Mouse (Mus musculus): Measurements from ENCODE around the gene Prkaca. TPM values are rescaled to one million over a fixed set of nuclear protein-coding genes. Genes with fewer than 3 reads are reported as not detected.

Prkaca gene
- polyA plus RNA-seq, 1 experiment from 2014 or later = 81.1 TPM

DNA sequence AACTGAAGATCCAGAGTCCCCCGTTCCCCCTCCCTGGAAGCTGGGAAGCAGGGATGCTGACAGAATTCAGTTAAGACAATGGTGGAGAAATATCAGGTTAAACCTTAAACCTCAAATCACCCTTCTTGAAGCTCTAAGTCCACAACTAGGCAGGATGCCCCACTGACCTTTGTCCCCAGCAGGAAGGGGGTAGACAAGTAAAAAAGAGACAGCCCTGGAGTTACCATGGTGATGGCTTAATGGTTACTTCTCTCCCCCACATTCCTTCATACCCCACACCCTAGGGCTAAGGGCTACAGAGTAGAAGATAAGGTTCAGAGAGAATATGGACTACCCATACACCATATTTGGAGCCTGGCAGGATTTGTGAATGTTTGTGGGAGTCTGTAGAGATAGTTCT lies 50.8 kb downstream of the Prkaca start:
- Histone ChIP-seq H3K9ac (no peak overlapping the region), H3K4me1 (peaks cover 24% of the 10 kb centered on the region), H3K27me3 (replicated peaks) (peaks cover 95% of the 10 kb centered on the region), H3K9me3 (replicated peaks) (no peaks in the 10 kb centered on the region), H3K36me3 (no peaks in the 10 kb centered on the region), H3K27ac (no peak overlapping the region), H3K4me2 (no peak overlapping the region), H3K4me3 (no peak overlapping the region)
- WGBS (ENCODE audit: insufficient replicate concordance) = 58% methylated on average over 1 of the region's 1 CpGs
- ATAC-seq = no peak

DNA sequence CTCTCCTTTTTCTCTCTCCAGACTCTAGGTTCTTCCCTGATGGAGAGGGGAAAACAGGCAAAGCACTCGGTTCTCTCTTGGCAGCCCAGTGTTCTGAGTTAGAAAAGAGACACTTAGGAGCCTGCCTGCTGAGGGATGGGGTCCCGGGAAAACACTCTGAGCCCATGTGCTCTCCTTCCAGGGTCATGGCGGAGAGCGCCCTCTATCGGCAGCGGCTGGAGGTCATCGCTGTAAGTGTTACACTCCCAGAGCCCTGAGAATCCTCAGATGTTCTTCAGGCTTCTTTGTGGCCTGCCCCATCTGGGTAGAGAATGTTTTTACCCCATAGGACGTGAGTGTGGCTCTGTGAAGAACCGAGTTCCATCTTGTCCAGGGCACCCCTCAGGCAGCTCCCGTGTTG lies 51.4 kb downstream of the Prkaca start:
- 6% methylated on average over 10 of the region's 10 CpGs for WGBS (ENCODE audit: insufficient replicate concordance)
- peaks cover 24% of the 10 kb centered on the region for H3K4me1 ChIP-seq
- H3K4me3 ChIP-seq = no peak overlapping the region
- no peaks in the 10 kb centered on the region for H3K36me3 ChIP-seq
- peaks cover 96% of the 10 kb centered on the region for H3K27me3 ChIP-seq (replicated peaks)
- no peak for ATAC-seq
- H3K4me2 ChIP-seq = no peak overlapping the region
- H3K9me3 ChIP-seq (replicated peaks) = no peaks in the 10 kb centered on the region
- no peak overlapping the region for H3K27ac ChIP-seq
- H3K9ac ChIP-seq = no peak overlapping the region

DNA sequence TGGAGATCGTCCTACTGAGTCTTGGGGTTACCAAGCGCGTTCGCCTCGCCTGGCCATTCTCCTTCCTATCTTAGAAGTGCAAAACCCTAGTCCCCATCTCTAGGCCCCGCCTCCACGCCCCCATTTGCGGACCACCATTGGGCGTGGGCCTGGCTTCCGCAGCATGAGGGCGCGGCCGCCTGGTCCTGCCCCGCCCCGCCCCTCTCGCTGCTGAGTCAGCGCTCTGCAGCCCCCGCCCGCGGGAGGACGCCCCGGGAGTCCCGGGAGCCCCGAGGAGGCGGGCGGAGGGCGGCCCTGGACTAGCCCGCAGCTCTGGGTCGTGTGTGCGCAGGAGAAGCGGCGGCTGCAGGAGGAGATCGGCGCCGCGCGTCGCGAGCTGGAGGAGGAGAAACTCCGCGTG lies 53.1 kb downstream of the Prkaca start:
- peaks cover 90% of the 10 kb centered on the region for H3K27me3 ChIP-seq (replicated peaks)
- H3K27ac ChIP-seq = no peak overlapping the region
- H3K4me1 ChIP-seq = peaks cover 24% of the 10 kb centered on the region
- peak; percentile 55; the same call in 1 of the 2 replicates for ATAC-seq
- no peak overlapping the region for H3K9ac ChIP-seq
- no peaks in the 10 kb centered on the region for H3K9me3 ChIP-seq (replicated peaks)
- 1% methylated on average over 41 of the region's 41 CpGs for WGBS (ENCODE audit: insufficient replicate concordance)
- peak overlapping the region; percentile 51 for H3K4me3 ChIP-seq
- no peaks in the 10 kb centered on the region for H3K36me3 ChIP-seq
- peak overlapping the region; percentile 74 for H3K4me2 ChIP-seq

DNA sequence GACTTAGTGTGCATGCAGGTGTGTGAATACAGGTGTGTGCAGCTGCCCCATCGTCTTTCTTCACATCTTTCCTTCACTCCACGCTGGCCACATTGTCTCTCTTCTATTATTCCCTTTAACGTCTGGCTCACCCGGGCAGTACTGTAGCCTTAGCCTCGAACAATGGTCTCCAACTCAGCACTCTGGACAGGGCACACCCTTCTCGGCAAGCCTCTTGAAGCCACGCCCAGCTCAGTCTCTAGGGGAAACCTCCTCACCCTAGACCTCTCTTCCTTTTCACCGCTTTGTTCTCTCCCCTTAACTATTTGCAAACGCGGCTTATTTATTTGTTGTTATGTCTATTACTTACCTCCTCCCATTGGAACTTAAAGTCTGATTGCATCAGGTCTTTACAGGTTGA lies 54.7 kb downstream of the Prkaca start:
- Histone ChIP-seq H3K9me3 (replicated peaks) (no peaks in the 10 kb centered on the region), H3K4me2 (no peak overlapping the region), H3K4me1 (peaks cover 18% of the 10 kb centered on the region), H3K27me3 (replicated peaks) (peaks cover 74% of the 10 kb centered on the region), H3K4me3 (no peak overlapping the region), H3K9ac (no peak overlapping the region), H3K36me3 (no peaks in the 10 kb centered on the region), H3K27ac (no peak overlapping the region)
- no peak for ATAC-seq
- WGBS (ENCODE audit: insufficient replicate concordance) = 11% methylated on average over 10 of the region's 10 CpGs

DNA sequence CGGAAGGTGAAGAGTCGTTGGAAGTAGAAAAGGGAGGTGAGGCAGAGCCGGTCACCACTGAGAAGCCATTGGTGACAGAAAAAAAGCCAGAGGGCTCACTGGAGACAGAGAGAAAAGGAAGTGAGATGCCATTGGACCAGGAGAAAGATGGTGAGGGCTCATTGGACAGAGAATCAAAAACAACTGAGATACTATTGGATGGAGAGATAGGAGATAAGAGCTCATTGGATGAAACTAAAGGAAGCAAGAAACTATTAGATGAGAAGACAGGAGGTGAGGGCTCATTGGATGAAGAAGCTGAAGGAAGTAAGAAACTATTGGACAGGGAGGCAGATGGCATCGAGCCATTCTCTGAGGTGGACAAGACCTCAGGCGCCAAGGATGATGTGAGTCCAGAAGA lies 56.5 kb downstream of the Prkaca start:
- Histone ChIP-seq H3K9ac (no peak overlapping the region), H3K4me1 (peaks cover 12% of the 10 kb centered on the region), H3K4me2 (no peak overlapping the region), H3K9me3 (replicated peaks) (no peaks in the 10 kb centered on the region), H3K27ac (no peak overlapping the region), H3K36me3 (no peaks in the 10 kb centered on the region), H3K27me3 (replicated peaks) (peaks cover 67% of the 10 kb centered on the region), H3K4me3 (no peak overlapping the region)
- 71% methylated on average over 5 of the region's 5 CpGs for WGBS (ENCODE audit: insufficient replicate concordance)
- no peak for ATAC-seq

DNA sequence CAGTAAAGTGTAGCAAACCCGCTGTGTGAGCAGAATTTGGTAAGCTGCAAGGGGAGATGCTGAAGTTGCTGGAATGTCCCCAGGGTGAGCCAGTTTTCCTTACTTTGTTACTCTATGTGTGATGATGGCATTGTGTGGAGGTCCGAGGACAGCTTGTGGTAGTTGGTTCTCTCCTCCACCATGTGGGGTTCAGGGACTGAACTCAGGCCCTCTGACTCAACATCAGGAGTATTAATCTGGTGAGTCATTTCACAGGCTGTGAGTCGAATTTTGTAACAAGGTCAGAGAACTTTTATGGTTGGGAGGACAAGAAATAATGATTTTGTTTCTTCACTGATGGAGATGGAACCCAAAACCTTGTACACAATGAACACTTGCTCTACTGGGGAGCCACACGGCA lies 60.0 kb downstream of the Prkaca start:
- Histone ChIP-seq H3K36me3 (no peaks in the 10 kb centered on the region), H3K27ac (no peak overlapping the region), H3K9ac (no peak overlapping the region), H3K4me3 (no peak overlapping the region), H3K4me2 (no peak overlapping the region), H3K4me1 (no peaks in the 10 kb centered on the region), H3K27me3 (replicated peaks) (peaks cover 44% of the 10 kb centered on the region), H3K9me3 (replicated peaks) (no peaks in the 10 kb centered on the region)
- WGBS (ENCODE audit: insufficient replicate concordance) = 54% methylated on average over 4 of the region's 4 CpGs
- no peak for ATAC-seq

DNA sequence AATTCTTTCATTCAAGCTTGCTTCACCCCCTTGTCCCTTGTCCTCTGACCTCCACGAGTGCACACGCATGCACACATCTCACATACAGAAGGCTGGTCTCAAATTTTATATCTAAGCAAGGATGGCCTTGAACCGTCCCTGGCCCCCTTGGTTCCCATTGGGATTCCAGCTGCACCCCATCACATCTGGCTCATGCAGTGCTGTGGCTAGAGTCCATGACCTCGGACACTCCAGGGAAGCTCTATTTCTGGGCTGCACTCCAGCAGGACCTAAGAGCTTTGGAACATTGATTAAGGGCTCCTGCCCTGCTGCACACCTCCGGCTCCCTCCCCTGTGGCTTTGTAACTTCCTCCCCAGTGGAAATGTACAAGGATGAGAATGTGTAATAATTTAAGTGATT lies 65.2 kb downstream of the Prkaca start:
- 58% methylated on average over 5 of the region's 5 CpGs for WGBS (ENCODE audit: insufficient replicate concordance)

DNA sequence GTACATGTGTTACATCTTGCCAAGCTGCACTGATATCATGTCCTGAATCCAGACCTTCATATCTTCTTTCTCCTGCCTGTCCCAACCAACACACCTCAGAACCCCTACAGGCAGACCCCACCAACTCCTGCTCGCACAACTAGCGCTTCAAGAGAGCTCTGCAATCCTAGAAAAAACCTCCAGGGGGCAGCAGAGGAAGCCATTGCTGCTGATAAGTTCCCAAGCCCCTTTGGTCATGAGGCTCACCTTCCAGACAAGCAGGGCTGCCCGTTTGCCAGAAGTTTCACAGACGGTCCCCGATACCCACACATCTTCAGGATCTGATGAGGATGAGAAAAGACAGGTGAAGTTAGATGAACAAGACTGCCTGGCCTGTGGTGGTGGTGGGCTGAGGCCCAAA lies 66.3 kb downstream of the Prkaca start:
- ATAC-seq = no peak
- Histone ChIP-seq H3K4me1 (peaks cover 9% of the 10 kb centered on the region), H3K36me3 (no peaks in the 10 kb centered on the region), H3K9me3 (replicated peaks) (no peaks in the 10 kb centered on the region), H3K4me2 (no peak overlapping the region), H3K9ac (no peak overlapping the region), H3K27me3 (replicated peaks) (peaks cover 72% of the 10 kb centered on the region), H3K27ac (no peak overlapping the region), H3K4me3 (no peak overlapping the region)
- WGBS (ENCODE audit: insufficient replicate concordance) = 7% methylated on average over 5 of the region's 5 CpGs

More for the DNA sequence above, 65.2 kb downstream of the Prkaca start:
- no peak for ATAC-seq
- Histone ChIP-seq H3K27ac (no peak overlapping the region), H3K4me2 (no peak overlapping the region), H3K9ac (no peak overlapping the region), H3K36me3 (no peaks in the 10 kb centered on the region), H3K4me1 (peaks cover 9% of the 10 kb centered on the region), H3K27me3 (replicated peaks) (peaks cover 71% of the 10 kb centered on the region), H3K9me3 (replicated peaks) (no peaks in the 10 kb centered on the region), H3K4me3 (no peak overlapping the region)

DNA sequence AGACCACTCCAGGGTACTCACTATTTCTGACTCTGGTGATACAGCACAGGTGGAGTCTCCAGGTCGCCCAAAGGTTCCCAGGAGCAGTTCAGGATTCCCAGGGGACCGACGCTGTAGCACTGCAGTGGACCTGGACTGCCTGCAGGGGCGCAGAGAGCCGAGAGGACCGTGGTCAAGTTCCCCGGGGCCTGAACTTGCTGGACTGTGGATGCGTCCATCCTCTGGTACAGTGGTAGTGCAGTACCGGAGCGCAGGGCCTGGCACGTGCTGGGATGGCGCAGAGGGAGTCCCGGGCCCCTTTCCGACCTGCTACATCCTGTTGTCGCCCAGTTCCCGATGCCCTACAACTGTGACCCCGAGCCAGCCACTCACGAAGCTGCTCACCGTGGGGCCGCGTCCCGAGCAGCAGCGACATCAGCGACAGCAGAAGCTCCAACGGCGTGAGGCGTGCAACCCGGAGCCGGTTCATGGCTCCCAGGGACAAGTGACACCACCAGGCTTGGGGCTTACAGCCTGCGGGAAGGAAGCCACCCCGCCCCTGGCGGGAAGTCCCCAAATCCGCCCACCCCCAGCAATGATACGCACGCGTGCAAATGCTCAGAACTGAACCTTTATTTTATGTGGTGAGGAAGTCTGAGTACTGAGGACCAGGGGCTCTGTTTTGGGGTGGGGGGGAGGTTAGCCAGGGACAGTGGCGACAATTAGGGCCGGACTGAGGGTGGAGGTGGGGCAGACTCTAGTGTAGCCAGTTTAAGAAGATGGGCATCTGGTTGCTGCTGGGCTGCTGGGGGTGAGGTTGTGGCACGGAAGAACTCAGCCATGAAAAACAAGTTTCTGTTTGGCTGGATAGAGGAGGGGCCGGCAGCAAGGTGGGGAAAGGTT lies 69.5 kb downstream of the Prkaca start, which contains the start of gene Il27ra:
TSS of gene Il27ra (minus strand) at position 524 of the 882 bp plus-strand sequence.
- Histone ChIP-seq H3K27ac (no peak within 1 kb of the TSS), H3K4me1 (peaks cover 16% of the 10 kb centered on the region), H3K27me3 (replicated peaks) (peaks cover 87% of the 10 kb centered on the region), H3K9me3 (replicated peaks) (no peaks in the 10 kb centered on the region), H3K4me2 (peak within 1 kb of the TSS; percentile 63), H3K36me3 (no peaks in the 10 kb centered on the region), H3K9ac (peak within 1 kb of the TSS; percentile 30; the same call in 1 of the 2 replicates), H3K4me3 (peak within 1 kb of the TSS; percentile 42)
- ATAC-seq = peak; percentile 46; the same call in 1 of the 2 replicates
- 3% methylated on average over 40 of the region's 40 CpGs for WGBS (ENCODE audit: insufficient replicate concordance)

DNA sequence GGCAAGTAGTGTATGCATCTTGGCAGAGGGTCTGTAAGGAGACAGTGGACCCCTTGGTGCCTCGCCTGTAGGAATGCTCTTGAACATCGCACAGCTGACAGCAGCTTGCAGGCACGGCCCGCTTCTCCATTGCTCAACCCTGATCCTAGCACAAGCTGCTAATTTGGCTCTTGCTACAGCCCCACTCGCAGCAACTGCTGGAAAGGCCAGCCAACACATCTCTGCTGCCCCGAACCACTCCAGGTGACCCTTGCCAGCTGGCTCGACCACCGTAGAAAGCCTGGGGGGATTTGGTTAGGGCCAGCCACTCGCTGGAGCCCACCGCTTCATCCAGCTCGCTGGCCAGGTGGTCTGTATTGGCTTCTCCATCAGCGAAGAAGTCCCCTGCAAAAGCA lies 70.2 kb downstream of the Prkaca start:
- Histone ChIP-seq H3K4me1 (peaks cover 16% of the 10 kb centered on the region), H3K27ac (no peak overlapping the region), H3K27me3 (replicated peaks) (peaks cover 92% of the 10 kb centered on the region), H3K9me3 (replicated peaks) (no peaks in the 10 kb centered on the region), H3K4me2 (peak overlapping the region; percentile 63), H3K36me3 (no peaks in the 10 kb centered on the region), H3K9ac (no peak overlapping the region), H3K4me3 (peak overlapping the region; percentile 42)
- no peak for ATAC-seq
- 29% methylated on average over 12 of the region's 12 CpGs for WGBS (ENCODE audit: insufficient replicate concordance)

DNA sequence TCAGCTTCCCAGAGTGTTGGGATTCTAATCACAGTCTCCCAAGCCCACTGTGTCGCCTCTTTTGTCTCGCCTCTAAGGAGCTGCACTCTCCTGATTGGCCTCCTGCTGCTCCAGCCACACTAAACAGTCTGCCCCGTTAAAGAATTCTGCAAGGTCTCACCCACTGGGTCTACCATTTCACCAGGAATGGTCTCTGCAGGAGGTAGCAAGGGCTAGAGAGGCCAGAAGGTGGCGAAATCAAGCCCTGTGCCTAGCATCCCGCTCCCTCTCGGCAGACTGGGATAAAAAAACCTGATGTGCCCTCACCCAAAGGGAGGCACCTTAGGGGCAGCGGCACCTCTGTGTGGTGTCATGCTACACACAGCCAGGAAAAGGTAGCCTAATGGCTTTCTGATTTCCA lies 71.3 kb downstream of the Prkaca start:
- Histone ChIP-seq H3K4me3 (no peak overlapping the region), H3K9me3 (replicated peaks) (no peaks in the 10 kb centered on the region), H3K4me1 (peaks cover 16% of the 10 kb centered on the region), H3K27me3 (replicated peaks) (peaks cover 93% of the 10 kb centered on the region), H3K36me3 (no peaks in the 10 kb centered on the region), H3K27ac (no peak overlapping the region), H3K4me2 (no peak overlapping the region; the same call in 1 of the 2 replicates), H3K9ac (no peak overlapping the region)
- ATAC-seq = no peak
- WGBS (ENCODE audit: insufficient replicate concordance) = 7% methylated on average over 7 of the region's 7 CpGs

DNA sequence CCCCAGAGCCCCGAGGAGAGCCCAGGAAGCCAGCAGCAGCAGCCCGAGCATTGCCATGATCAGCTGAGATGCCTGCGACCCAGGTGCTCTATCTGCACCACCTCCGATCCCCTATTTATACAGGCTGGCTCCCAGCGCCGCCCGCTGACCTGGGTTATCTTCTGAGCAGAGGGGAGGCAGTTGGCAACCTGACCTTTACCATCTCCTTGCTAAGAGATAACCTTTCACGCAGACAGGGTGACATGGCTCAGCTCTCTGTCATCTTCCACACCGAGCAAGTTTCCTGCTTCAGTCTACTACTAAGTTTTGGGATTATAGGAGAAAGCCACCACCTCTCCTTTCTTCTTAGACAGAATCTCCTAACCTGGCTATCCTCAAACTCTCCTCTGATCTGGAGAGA lies 72.1 kb downstream of the Prkaca start, which contains the start of gene Rln3:
TSS of gene Rln3 (minus strand) at position 101 of the 400 bp plus-strand sequence.
- Histone ChIP-seq H3K9ac (no peak within 1 kb of the TSS), H3K4me1 (peaks cover 16% of the 10 kb centered on the region), H3K4me3 (no peak within 1 kb of the TSS), H3K27me3 (replicated peaks) (peaks cover 86% of the 10 kb centered on the region), H3K36me3 (no peaks in the 10 kb centered on the region), H3K27ac (no peak within 1 kb of the TSS), H3K4me2 (peak within 1 kb of the TSS; percentile 28), H3K9me3 (replicated peaks) (no peaks in the 10 kb centered on the region)
- 9% methylated on average over 9 of the region's 9 CpGs for WGBS (ENCODE audit: insufficient replicate concordance)
- no peak for ATAC-seq
